Mouse (Mus musculus): ENCODE results near the gene Ifitm10. TPM values are rescaled to one million over a fixed set of nuclear protein-coding genes. Genes with fewer than 3 reads are reported as not detected.
A peak's percentile ranks its signal among the peaks of the same experiment; 100 is the strongest.
"Not testable (repeated sequence)": the region's sequence is repeated elsewhere in the genome, so short reads cannot be mapped to it uniquely, and the experiment has no call there.

Gene Ifitm10
- polyA plus RNA-seq, 1 experiment, result 36.7 TPM

DNA sequence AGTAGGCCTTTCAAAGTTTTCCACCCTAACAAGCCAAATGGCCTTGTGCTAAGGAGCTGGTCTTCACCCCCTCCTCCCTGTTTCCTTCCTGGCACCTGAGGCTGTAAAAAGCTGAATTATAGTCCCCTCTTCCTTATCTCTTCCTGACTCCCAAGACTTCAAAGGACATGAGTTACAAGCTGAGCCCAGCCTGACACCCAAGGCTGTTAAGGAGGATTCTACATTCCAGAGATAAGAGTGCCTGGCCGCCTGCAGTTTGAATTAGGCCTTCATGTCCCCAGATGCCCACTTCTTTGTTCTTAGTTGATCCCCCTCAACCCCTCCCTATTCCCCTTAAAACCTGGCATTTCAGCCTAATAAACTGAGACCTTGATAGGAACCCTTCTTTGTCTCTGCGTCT lies 90.7 kb downstream of the Ifitm10 start:
- not testable (repeated sequence) for DNase-seq (ENCODE audit: extremely low spot score in 1 of 2, low spot score in 1 of 2)

DNA sequence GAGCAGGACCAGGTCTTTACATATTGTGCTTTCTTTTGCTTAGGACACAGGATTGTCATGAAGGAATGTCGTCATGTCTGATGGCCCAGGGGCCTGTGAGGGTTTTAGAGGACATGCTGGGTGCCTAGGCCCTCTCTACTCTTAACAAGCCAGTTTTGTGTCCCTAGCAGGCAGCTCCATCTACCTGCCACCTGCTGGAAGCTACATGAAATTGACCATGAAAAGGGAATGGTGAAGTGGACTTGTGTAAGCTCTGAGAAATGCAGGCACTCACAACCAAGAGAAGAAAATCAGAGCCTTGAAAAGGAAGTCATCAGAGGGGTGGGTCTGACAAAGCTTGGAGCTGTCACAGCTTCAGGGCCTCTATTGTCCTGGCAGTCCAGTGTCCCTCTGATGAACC lies 94.3 kb downstream of the Ifitm10 start:
- not testable (repeated sequence) for DNase-seq (ENCODE audit: extremely low spot score in 1 of 2, low spot score in 1 of 2)

DNA sequence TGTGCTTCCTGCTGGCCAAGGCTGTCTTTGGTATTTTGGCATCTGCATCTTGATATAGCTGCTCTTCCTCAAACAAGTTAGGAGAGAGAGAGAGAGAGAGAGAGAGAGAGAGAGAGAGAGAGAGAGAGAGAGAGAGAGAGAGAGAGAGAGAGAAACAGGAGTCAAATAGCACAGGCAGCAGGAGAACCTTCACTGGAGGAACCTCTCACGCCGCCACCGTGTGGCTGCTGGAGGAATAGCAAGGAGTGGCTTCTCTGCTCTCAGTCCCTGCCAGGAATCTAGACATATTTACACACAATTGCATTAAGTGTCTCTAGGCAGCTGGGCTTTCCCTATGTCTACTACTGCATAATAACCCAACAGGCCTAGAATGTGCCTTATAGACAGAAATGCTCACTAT lies 95.4 kb downstream of the Ifitm10 start:
- peak in 1 of 2 experiments; percentile 78 for DNase-seq (ENCODE audit: extremely low spot score in 1 of 2, low spot score in 1 of 2)

Other genes starting within 250 kb of the Ifitm10 start
- not detected in 2 replicates for gene Gm39115, start 237.7 kb downstream of the Ifitm10 start, polyA plus RNA-seq (2012; rRNA removed)
- not detected in 2 replicates for gene Gm45337, start 229.1 kb downstream of the Ifitm10 start, polyA plus RNA-seq (2012; rRNA removed)
- not detected in 2 replicates for gene Gm29735, start 216.6 kb downstream of the Ifitm10 start, polyA plus RNA-seq (2012; rRNA removed)
- not detected in 2 replicates for gene Gm4553, start 208.0 kb downstream of the Ifitm10 start, polyA plus RNA-seq (2012; rRNA removed)
- gene Krtap5-2, start 197.7 kb downstream of the Ifitm10 start, polyA plus RNA-seq (2012; rRNA removed), result not detected in 2 replicates
- gene Gm10153, start 183.4 kb downstream of the Ifitm10 start, polyA plus RNA-seq (2012; rRNA removed), result not detected in 2 replicates
- gene Krtap5-3, start 172.4 kb downstream of the Ifitm10 start, polyA plus RNA-seq (2012; rRNA removed), result 0.06 and 0.13 TPM in 2 replicates
- not detected in 2 replicates for gene Gm7579, start 161.9 kb downstream of the Ifitm10 start, polyA plus RNA-seq (2012; rRNA removed)
- gene Krtap5-5, start 143.8 kb downstream of the Ifitm10 start, polyA plus RNA-seq (2012; rRNA removed), result not detected in 2 replicates
- gene Gm40460, start 132.7 kb downstream of the Ifitm10 start, polyA plus RNA-seq (2012; rRNA removed), result not detected in 2 replicates
- not detected in 2 replicates for gene Gm2431, start 115.4 kb downstream of the Ifitm10 start, polyA plus RNA-seq (2012; rRNA removed)
- gene Gm4559, start 99.4 kb downstream of the Ifitm10 start, polyA plus RNA-seq (2012; rRNA removed), result not detected in 2 replicates
- 0.21 TPM in 1 of 2 replicates, not detected in the other for gene Krtap5-1, start 76.6 kb downstream of the Ifitm10 start, polyA plus RNA-seq (2012; rRNA removed)
- gene Krtap5-4, start 70.2 kb downstream of the Ifitm10 start, polyA plus RNA-seq (2012; rRNA removed), result not detected in 2 replicates
- gene Gm49369, start 8.9 kb upstream of the Ifitm10 start, polyA plus RNA-seq (2012; rRNA removed), result 0.17 and 0.40 TPM in 2 replicates
- 383 and 391 TPM in 2 replicates for gene Ctsd, start 14.3 kb upstream of the Ifitm10 start, polyA plus RNA-seq (2012; rRNA removed)
- gene Syt8, start 61.1 kb upstream of the Ifitm10 start, polyA plus RNA-seq (2012; rRNA removed), result not detected in 2 replicates
- gene Tnni2, start 68.1 kb upstream of the Ifitm10 start, polyA plus RNA-seq (2012; rRNA removed), result 1.7 and 2.0 TPM in 2 replicates
- gene Lsp1, start 87.1 kb upstream of the Ifitm10 start, polyA plus RNA-seq (2012; rRNA removed), result 11.0 and 11.2 TPM in 2 replicates
- 0.50 and 1.8 TPM in 2 replicates for gene Tnnt3, start 125.1 kb upstream of the Ifitm10 start, polyA plus RNA-seq (2012; rRNA removed)
- 81.6 and 81.9 TPM in 2 replicates for gene Mrpl23, start 158.9 kb upstream of the Ifitm10 start, polyA plus RNA-seq (2012; rRNA removed)